In genomic region chr12:77039295-77039952, GRCm38 (mm10) we compare ENCODE assay signal across 8 mouse cellular contexts.
DNase-seq lines count a peak whose midpoint lies in the region; ATAC-seq and TF ChIP-seq lines count a peak whose summit lies in the region.

No protein-coding gene starts in this region.

- no peak for TF ChIP-seq POLR2A in CH12.LX (IDR thresholded peaks at IDR 0.05; ENCODE audit: low read depth, low read length)

- no peak overlapping the region for H3K27ac ChIP-seq in intestine, postnatal 0 days (ENCODE audit: low read depth, low read length)
- H3K27ac ChIP-seq in intestine, embryonic 16.5 days (ENCODE audit: low read length) = no peak overlapping the region
- peak overlapping the region; percentile 66 for H3K27ac ChIP-seq in CH12.LX (ENCODE audit: insufficient read depth, low read depth)
- 0 out of 2 replicates have a peak overlapping the region, but pooled peaks have one; percentile 9 for H3K27ac ChIP-seq in limb, embryonic 15.5 days

- peak; percentile 92 for DNase-seq in CH12.LX (ENCODE audit: extremely low read depth)
- DNase-seq in brain, adult 2 months (ENCODE audit: low read depth, low spot score) = peak; percentile 60
- peak; percentile 61 to 62 for DNase-seq in spleen, postnatal 36 days (ENCODE audit: low spot score in 2 of 2)
- DNase-seq in embryo, embryonic 10 days (ENCODE audit: low spot score) = no peak
- no peak for DNase-seq in frontal cortex, postnatal 10 days (ENCODE audit: low spot score in 2 of 2)

- H3K9ac ChIP-seq in intestine, postnatal 0 days (ENCODE audit: low read depth, low read length) = no peak overlapping the region
- H3K9ac ChIP-seq in intestine, embryonic 16.5 days (ENCODE audit: low read depth, low read length) = no peak overlapping the region
- peak overlapping the region; percentile 18 for H3K9ac ChIP-seq in CH12.LX (ENCODE audit: insufficient read depth, low read depth)
- no peak overlapping the region for H3K9ac ChIP-seq in limb, embryonic 15.5 days

- no peak overlapping the region for H3K4me3 ChIP-seq in intestine, postnatal 0 days (ENCODE audit: low read depth, low read length)
- H3K4me3 ChIP-seq in intestine, embryonic 16.5 days (ENCODE audit: low read length) = no peak overlapping the region
- H3K4me3 ChIP-seq in CH12.LX (replicated peaks in 1 of 3; ENCODE audit: low read depth in 2 of 3, low read length in 2 of 3, poor library complexity in 1 of 3) = peak overlapping the region; percentile 51 to 59 (median 54)
- no peak overlapping the region for H3K4me3 ChIP-seq in limb, embryonic 15.5 days

- TF ChIP-seq RAD21 in CH12.LX (IDR thresholded peaks at IDR 0.05; ENCODE audit: low read depth, low read length) = peak; percentile 55

- H3K4me2 ChIP-seq in intestine, postnatal 0 days (replicated peaks; ENCODE audit: low read depth) = no peak overlapping the region
- H3K4me2 ChIP-seq in intestine, embryonic 16.5 days (ENCODE audit: low read depth, low read length) = no peak overlapping the region
- peak overlapping the region; percentile 73 for H3K4me2 ChIP-seq in CH12.LX (ENCODE audit: insufficient read depth, low read depth, poor library complexity, severe bottlenecking)
- H3K4me2 ChIP-seq in limb, embryonic 15.5 days = no peak overlapping the region

- H3K27me3 ChIP-seq in intestine, postnatal 0 days (replicated peaks; ENCODE audit: control insufficient read depth, insufficient read depth, low read length) = no peaks in the 10 kb centered on the region
- no peaks in the 10 kb centered on the region for H3K27me3 ChIP-seq in intestine, embryonic 16.5 days (replicated peaks; ENCODE audit: control insufficient read depth, insufficient read depth, low read length)
- H3K27me3 ChIP-seq in CH12.LX (replicated peaks) = no peaks in the 10 kb centered on the region
- peaks cover 2% of the 10 kb centered on the region; the same call in 1 of the 2 replicates for H3K27me3 ChIP-seq in limb, embryonic 15.5 days

- H3K79me2 ChIP-seq in CH12.LX (replicated peaks; ENCODE audit: control insufficient read depth, extremely low read depth, insufficient read depth, poor library complexity, severe bottlenecking) = no peaks in the 10 kb centered on the region

- dilution Hi-C loops in CH12.LX (cut with MboI; ENCODE audit: extremely low pct_ligation_motif_present, extremely low pct_unique_long_range_greater_than_20kb, low sequenced_read_pairs) = no loop called here

- peak; percentile 40; the same call in 1 of the 2 replicates for TF ChIP-seq CTCF in intestine, postnatal 0 days (IDR thresholded peaks at IDR 0.05; ENCODE audit: low read depth)
- TF ChIP-seq CTCF in CH12.LX (conservative IDR thresholded peaks at IDR 0.05 in 1 of 2, IDR thresholded peaks at IDR 0.05 in 1 of 2; ENCODE audit: low read depth in 2 of 2, low read length in 2 of 2) = peak; percentile 81 to 82

- WGBS in intestine, postnatal 0 days = 78% methylated on average over 17 of the region's 17 CpGs
- WGBS in intestine, embryonic 16.5 days = 81% methylated on average over 17 of the region's 17 CpGs
- 70% methylated on average over 17 of the region's 17 CpGs for WGBS in limb, embryonic 15.5 days

- no peak for TF ChIP-seq EP300 in CH12.LX (IDR thresholded peaks at IDR 0.05; ENCODE audit: low read length)

- in situ Hi-C loops in CH12.LX (cut with MboI; ENCODE audit: low pct_ligation_motif_present, low pct_unique_long_range_greater_than_20kb, low sequenced_read_pairs) = no loop called here

- ATAC-seq in intestine, postnatal 0 days = no peak
- ATAC-seq in intestine, embryonic 16.5 days = no peak
- no peak for ATAC-seq in limb, embryonic 15.5 days (ENCODE audit: insufficient number of reproducible peaks, low FRiP score, low TSS enrichment, low read depth)

- no peaks in the 10 kb centered on the region for H3K36me3 ChIP-seq in intestine, postnatal 0 days (ENCODE audit: control insufficient read depth, insufficient read depth)
- no peaks in the 10 kb centered on the region for H3K36me3 ChIP-seq in intestine, embryonic 16.5 days (ENCODE audit: control insufficient read depth, insufficient read depth, low read length)
- no peaks in the 10 kb centered on the region for H3K36me3 ChIP-seq in CH12.LX (replicated peaks in 1 of 2; ENCODE audit: control insufficient read depth in 1 of 2, insufficient read depth in 1 of 2, low read length in 1 of 2)
- H3K36me3 ChIP-seq in limb, embryonic 15.5 days = no peaks in the 10 kb centered on the region

- H3K9me3 ChIP-seq in intestine, postnatal 0 days (ENCODE audit: control insufficient read depth) = no peaks in the 10 kb centered on the region
- H3K9me3 ChIP-seq in intestine, embryonic 16.5 days (ENCODE audit: control insufficient read depth, low read length) = no peaks in the 10 kb centered on the region
- no peaks in the 10 kb centered on the region for H3K9me3 ChIP-seq in CH12.LX (replicated peaks; ENCODE audit: low read length)
- H3K9me3 ChIP-seq in limb, embryonic 15.5 days = no peaks in the 10 kb centered on the region

- no peaks in the 10 kb centered on the region for H3K4me1 ChIP-seq in intestine, postnatal 0 days (replicated peaks; ENCODE audit: control insufficient read depth, insufficient read depth, low read length)
- H3K4me1 ChIP-seq in intestine, embryonic 16.5 days (ENCODE audit: control insufficient read depth, insufficient read depth, low read length) = no peaks in the 10 kb centered on the region
- H3K4me1 ChIP-seq in CH12.LX (ENCODE audit: control insufficient read depth in 1 of 2, insufficient read depth in 2 of 2) = peaks cover 7 to 24% of the 10 kb centered on the region in 2 experiments
- peaks cover 6% of the 10 kb centered on the region; the same call in 1 of the 2 replicates for H3K4me1 ChIP-seq in limb, embryonic 15.5 days

TF ChIP-seq in CH12.LX, 34 proteins besides CTCF, POLR2A, EP300 and RAD21:
- TF ChIP-seq MAX (IDR thresholded peaks at IDR 0.05; ENCODE audit: low read length) (peak; percentile 64), ETS1 (conservative IDR thresholded peaks at IDR 0.05; ENCODE audit: low read depth, low read length) (peak; percentile 10; the same call in 1 of the 2 replicates), ZMIZ1 (IDR thresholded peaks at IDR 0.05; ENCODE audit: low read depth, low read length) (no peak), TCF12 (IDR thresholded peaks at IDR 0.05; ENCODE audit: low read depth, low read length) (peak; percentile 43; the same call in 1 of the 2 replicates), MXI1 (IDR thresholded peaks at IDR 0.05; ENCODE audit: low read depth, low read length) (0 out of 2 replicates have a peak, but pooled peaks have one; percentile 4), POLR2AphosphoS2 (IDR thresholded peaks at IDR 0.05; ENCODE audit: low read depth, low read length) (no peak), SMC3 (IDR thresholded peaks at IDR 0.05; ENCODE audit: low read depth, low read length) (peak; percentile 46), MYC (IDR thresholded peaks at IDR 0.05; ENCODE audit: low read depth, low read length) (peak; percentile 67; the same call in 1 of the 2 replicates), IRF4 (IDR thresholded peaks at IDR 0.05; ENCODE audit: low read depth, low read length) (peak; percentile 36; the same call in 1 of the 2 replicates), SIN3A (IDR thresholded peaks at IDR 0.05; ENCODE audit: low read length) (no peak), UBTF (IDR thresholded peaks at IDR 0.05; ENCODE audit: low read depth, low read length) (no peak), HCFC1 (IDR thresholded peaks at IDR 0.05; ENCODE audit: low read depth, low read length) (peak; percentile 39), TBP (conservative IDR thresholded peaks at IDR 0.05; ENCODE audit: low read depth, low read length) (0 out of 2 replicates have a peak, but pooled peaks have one; percentile 11), NELFE (IDR thresholded peaks at IDR 0.05; ENCODE audit: low read depth, low read length) (no peak; the same call in 1 of the 2 replicates), MEF2A (IDR thresholded peaks at IDR 0.05; ENCODE audit: borderline replicate concordance, low read depth, low read length) (peak; percentile 43; the same call in 1 of the 2 replicates), ELF1 (IDR thresholded peaks at IDR 0.05; ENCODE audit: low read depth, low read length) (peak; percentile 61; the same call in 1 of the 2 replicates)

Comparison
In these comparisons a context has a peak if more than half of its experiments do, and no peak if none do; other contexts are left out.
1. H3K27ac ChIP-seq: peak in CH12.LX (single experiment) and limb, embryonic 15.5 days (single experiment); none in intestine, postnatal 0 days (single experiment) and intestine, embryonic 16.5 days (single experiment).
2. H3K4me3 ChIP-seq: peak in CH12.LX (3 of 3); none in intestine, postnatal 0 days (single experiment), intestine, embryonic 16.5 days (single experiment) and limb, embryonic 15.5 days (single experiment).
3. DNase-seq: peak in CH12.LX (single experiment), brain, adult 2 months (single experiment) and spleen, postnatal 36 days (2 of 2); none in embryo, embryonic 10 days (single experiment) and frontal cortex, postnatal 10 days (0 of 2).